Mouse (Mus musculus) kidney, adult 2 months (tissue): ENCODE measurements around the gene Mip. TPM values are rescaled to one million over a fixed set of nuclear protein-coding genes. Genes with fewer than 3 reads are reported as not detected.
A peak's percentile ranks its signal among the peaks of the same experiment; 100 is the strongest.

Source experiments
- DNase-seq: peaks from one replicate; pipeline ENCODE4 v3.0.0; 2021
- H3K27ac ChIP-seq: fragments of 200-500 bp; 2 replicates; pipeline ENCODE4 v1.5.1; 2012; ENCODE audit warnings: low read depth, low read length, control low read depth, inconsistent platforms; ENCODE audit not compliant: insufficient read depth
- H3K27me3 ChIP-seq: fragments of 200-500 bp; replicated peaks from 2 replicates; pipeline ENCODE4 v1.6.1; 2012; ENCODE audit warnings: mild to moderate bottlenecking, moderate library complexity, low read length, inconsistent platforms; ENCODE audit not compliant: control insufficient read depth, insufficient read depth
- H3K36me3 ChIP-seq: fragments of 200-500 bp; 2 replicates; pipeline ENCODE4 v1.6.1; 2012; ENCODE audit warnings: mild to moderate bottlenecking, moderate library complexity, low read length, inconsistent platforms; ENCODE audit not compliant: control insufficient read depth, insufficient read depth
- H3K4me1 ChIP-seq: fragments of 200-500 bp; 2 replicates; pipeline ENCODE4 v1.6.1; 2011; ENCODE audit warnings: low read length; ENCODE audit not compliant: control insufficient read depth, insufficient read depth
- H3K4me3 ChIP-seq: fragments of 200-500 bp; 2 replicates; pipeline ENCODE4 v1.5.1; 2011; ENCODE audit warnings: mild to moderate bottlenecking, low read depth, low read length, control low read depth; ENCODE audit not compliant: insufficient read depth
- CTCF ChIP-seq: fragments of 200-500 bp; conservative IDR thresholded peaks from 2 replicates; pipeline ENCODE4 v1.5.1; 2011; ENCODE audit warnings: low read depth, mild to moderate bottlenecking, control low read depth, low read length, moderate library complexity, mixed read lengths; ENCODE audit not compliant: insufficient read depth, insufficient read length
- POLR2A ChIP-seq: fragments of 200-500 bp; IDR thresholded peaks from one replicate; pipeline ENCODE4 v1.6.1; 2011; ENCODE audit warnings: low read depth, low read length, control low read depth
- WGBS: fragments of 180-500 bp; shearing (Covaris S2); methylation state at CpG from one replicate; pipeline ENCODE4 v1.1.7; 2018; 5-methylcytosine and 5-hydroxymethylcytosine counted together
- polyA plus RNA-seq: library from polyadenylated mRNA; depleted of rRNA; stranded (reverse); fragments of >200 nt; gene quantifications from 2 replicates; pipeline ENCODE4 v1.2.3, GENCODE M21; 2012; rRNA removed

Gene Mip
- not detected in 2 replicates for polyA plus RNA-seq

GRCm38 (mm10) chr10:128225538-128225937 is at the start of gene Mip:
TSS of gene Mip (plus strand) at chr10:128225838.
- Histone ChIP-seq H3K4me1 (no peaks in the 10 kb centered on the region), H3K27ac (no peak within 1 kb of the TSS), H3K27me3 (no peaks in the 10 kb centered on the region), H3K36me3 (no peaks in the 10 kb centered on the region), H3K4me3 (no peak within 1 kb of the TSS)
- WGBS, result 56% methylated on average over 4 of the region's 4 CpGs
- no peak for DNase-seq
- TF ChIP-seq POLR2A (no peak), CTCF (no peak)

GRCm38 (mm10) chr10:128175996-128176755 is 49.5 kb upstream of the Mip start:
- Histone ChIP-seq H3K27ac (peak overlapping the region; percentile 77), H3K36me3 (no peaks in the 10 kb centered on the region), H3K4me1 (peaks cover 16% of the 10 kb centered on the region), H3K4me3 (peak overlapping the region; percentile 69), H3K27me3 (no peaks in the 10 kb centered on the region)
- no peak for TF ChIP-seq CTCF
- TF ChIP-seq POLR2A, result no peak
- under 1% methylated on average over 17 of the region's 17 CpGs for WGBS
- DNase-seq, result peak; percentile 88

- no peak for DNase-seq
Measured at GRCm38 (mm10) chr10:128177316-128177715, 48.3 kb upstream of the Mip start.

GRCm38 (mm10) chr10:128179989-128180388 is 45.6 kb upstream of the Mip start, which contains the start of gene Rbms2:
TSS of gene Rbms2 (minus strand) at chr10:128180297.
- no peaks in the 10 kb centered on the region for H3K36me3 ChIP-seq
- no peaks in the 10 kb centered on the region for H3K27me3 ChIP-seq
- TF ChIP-seq POLR2A (no peak), CTCF (no peak)
- H3K4me1 ChIP-seq, result peaks cover 8% of the 10 kb centered on the region; the same call in 1 of the 2 replicates
- H3K27ac ChIP-seq, result peak within 1 kb of the TSS; percentile 96
- DNase-seq, result peak; percentile 77
- peak within 1 kb of the TSS; percentile 52 for H3K4me3 ChIP-seq
- 20% methylated on average over 6 of the region's 6 CpGs for WGBS

More at GRCm38 (mm10) chr10:128177316-128177715, 48.3 kb upstream of the Mip start:
- Histone ChIP-seq H3K4me3 (no peak overlapping the region), H3K27me3 (no peaks in the 10 kb centered on the region), H3K27ac (no peak overlapping the region), H3K4me1 (peaks cover 16% of the 10 kb centered on the region), H3K36me3 (no peaks in the 10 kb centered on the region)
- TF ChIP-seq CTCF, result no peak
- TF ChIP-seq POLR2A, result no peak
- 91% methylated on average over 4 of the region's 4 CpGs for WGBS

GRCm38 (mm10) chr10:128184296-128184695 is 41.3 kb upstream of the Mip start:
- H3K27me3 ChIP-seq, result no peaks in the 10 kb centered on the region
- H3K4me3 ChIP-seq, result no peak overlapping the region
- no peak overlapping the region for H3K27ac ChIP-seq
- H3K36me3 ChIP-seq, result no peaks in the 10 kb centered on the region
- no peak for TF ChIP-seq CTCF
- TF ChIP-seq POLR2A, result no peak
- no peaks in the 10 kb centered on the region for H3K4me1 ChIP-seq
- DNase-seq, result no peak
- WGBS, result 79% methylated on average over 2 of the region's 2 CpGs

- no peak for TF ChIP-seq POLR2A
- no peak for TF ChIP-seq CTCF
- Histone ChIP-seq H3K4me3 (no peak overlapping the region), H3K36me3 (no peaks in the 10 kb centered on the region), H3K27me3 (no peaks in the 10 kb centered on the region), H3K27ac (no peak overlapping the region), H3K4me1 (no peaks in the 10 kb centered on the region)
- DNase-seq, result peak; percentile 36
- 73% methylated on average over 6 of the region's 6 CpGs for WGBS
Measured at GRCm38 (mm10) chr10:128185277-128185940, 40.2 kb upstream of the Mip start.

GRCm38 (mm10) chr10:128185959-128186358 is 39.7 kb upstream of the Mip start:
- Histone ChIP-seq H3K4me1 (no peaks in the 10 kb centered on the region), H3K27me3 (no peaks in the 10 kb centered on the region), H3K36me3 (no peaks in the 10 kb centered on the region), H3K27ac (no peak overlapping the region), H3K4me3 (no peak overlapping the region)
- DNase-seq, result peak; percentile 86
- WGBS, result 51% methylated on average over 2 of the region's 2 CpGs
- no peak for TF ChIP-seq POLR2A
- peak; percentile 98 for TF ChIP-seq CTCF
